Mouse (Mus musculus): ENCODE results near the gene Ttc21a. TPM values are rescaled to one million over a fixed set of nuclear protein-coding genes. Genes with fewer than 3 reads are reported as not detected.

The Ttc21a gene
- polyA plus RNA-seq, 1 experiment from 2014 or later, result 0.28 TPM

GRCm38 (mm10) chr9:119969811-119970210 is 32.4 kb downstream of the Ttc21a start:
- H3K4me2 ChIP-seq, result no peak overlapping the region
- ATAC-seq (ENCODE audit: insufficient number of reproducible peaks, insufficient read depth, low FRiP score, low TSS enrichment, low read depth), result no peak
- no peak overlapping the region for H3K4me3 ChIP-seq
- peaks cover 32% of the 10 kb centered on the region for H3K36me3 ChIP-seq
- no peaks in the 10 kb centered on the region for H3K27me3 ChIP-seq
- H3K4me1 ChIP-seq, result peaks cover 12% of the 10 kb centered on the region
- no peak overlapping the region for H3K9ac ChIP-seq
- no peak overlapping the region for H3K27ac ChIP-seq
- WGBS, result 83% methylated on average over 7 of the region's 7 CpGs
- H3K9me3 ChIP-seq, result no peaks in the 10 kb centered on the region

- Histone ChIP-seq H3K9ac (no peak overlapping the region), H3K27ac (no peak overlapping the region; the same call in 1 of the 2 replicates)
- WGBS, result 50% methylated on average over 6 of the region's 6 CpGs
These were observed 32.8 kb downstream of the Ttc21a start for GRCm38 (mm10) chr9:119970221-119970620.

DNA sequence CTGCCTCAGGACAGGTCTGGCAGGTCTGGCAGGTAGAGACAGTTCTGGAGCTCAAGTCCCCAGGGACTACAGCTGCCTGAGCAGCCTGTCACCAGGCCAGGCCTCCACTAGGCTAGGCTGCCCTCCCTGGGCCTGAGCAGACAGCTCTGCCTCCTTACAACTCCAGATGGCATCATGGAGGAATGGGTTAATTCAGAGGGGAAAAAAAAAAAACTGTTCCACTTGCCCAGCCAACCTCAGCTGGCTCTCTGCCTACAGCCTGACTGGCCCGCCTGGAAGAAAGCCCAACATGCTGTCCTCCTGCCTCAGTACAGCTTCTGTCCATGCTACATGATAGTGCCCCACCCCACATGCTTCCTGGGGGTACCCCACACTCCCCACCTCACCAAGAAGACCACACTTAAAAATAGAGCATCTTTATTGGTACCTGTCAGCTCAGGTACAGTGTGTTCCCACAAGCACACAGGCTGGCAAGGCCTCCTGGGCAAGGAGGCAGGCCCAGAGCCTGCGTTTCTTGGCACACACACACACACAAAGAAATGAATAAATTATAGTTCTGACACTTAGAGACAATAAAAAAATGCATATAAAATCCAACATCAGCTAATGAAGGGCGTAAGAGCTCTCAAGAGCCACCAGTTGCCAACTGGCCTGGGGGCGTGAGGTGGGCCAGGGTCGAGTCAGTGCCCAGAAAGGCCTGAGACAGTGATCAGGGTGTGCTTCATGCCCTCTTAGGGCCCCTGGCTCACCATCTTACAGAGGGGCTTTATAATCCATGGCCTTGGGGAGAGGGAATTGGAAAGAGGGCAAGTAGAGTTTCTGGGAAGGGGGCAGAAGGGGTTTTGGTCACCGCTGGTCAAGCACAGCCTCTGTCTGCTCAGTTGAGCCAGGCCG is 33.6 kb downstream of the Ttc21a start:
- WGBS, result 80% methylated on average over 7 of the region's 7 CpGs
- no peak overlapping the region for H3K4me2 ChIP-seq
- H3K9ac ChIP-seq, result 0 out of 2 replicates have a peak overlapping the region, but pooled peaks have one; percentile 22
- no peaks in the 10 kb centered on the region for H3K27me3 ChIP-seq
- no peak for ATAC-seq (ENCODE audit: insufficient number of reproducible peaks, insufficient read depth, low FRiP score, low TSS enrichment, low read depth)
- H3K4me1 ChIP-seq, result peaks cover 12% of the 10 kb centered on the region
- peaks cover 32% of the 10 kb centered on the region for H3K36me3 ChIP-seq
- H3K27ac ChIP-seq, result peak overlapping the region; percentile 5; the same call in 1 of the 2 replicates
- no peak overlapping the region for H3K4me3 ChIP-seq
- H3K9me3 ChIP-seq, result no peaks in the 10 kb centered on the region

More at GRCm38 (mm10) chr9:119970221-119970620, 32.8 kb downstream of the Ttc21a start:
- Histone ChIP-seq H3K9me3 (no peaks in the 10 kb centered on the region), H3K4me3 (no peak overlapping the region), H3K36me3 (peaks cover 32% of the 10 kb centered on the region), H3K4me2 (no peak overlapping the region), H3K27me3 (no peaks in the 10 kb centered on the region), H3K4me1 (peaks cover 12% of the 10 kb centered on the region)
- ATAC-seq (ENCODE audit: insufficient number of reproducible peaks, insufficient read depth, low FRiP score, low TSS enrichment, low read depth), result no peak

- no peak overlapping the region for H3K4me3 ChIP-seq
- H3K27ac ChIP-seq, result no peak overlapping the region
- no peak overlapping the region for H3K9ac ChIP-seq
- no peaks in the 10 kb centered on the region for H3K27me3 ChIP-seq
- 95% methylated on average over 10 of the region's 10 CpGs for WGBS
- peaks cover 32% of the 10 kb centered on the region for H3K36me3 ChIP-seq
- H3K9me3 ChIP-seq, result no peaks in the 10 kb centered on the region
- H3K4me1 ChIP-seq, result peaks cover 19% of the 10 kb centered on the region
- H3K4me2 ChIP-seq, result no peak overlapping the region
- no peak for ATAC-seq (ENCODE audit: insufficient number of reproducible peaks, insufficient read depth, low FRiP score, low TSS enrichment, low read depth)
These were observed 34.8 kb downstream of the Ttc21a start for GRCm38 (mm10) chr9:119972166-119972565.

DNA sequence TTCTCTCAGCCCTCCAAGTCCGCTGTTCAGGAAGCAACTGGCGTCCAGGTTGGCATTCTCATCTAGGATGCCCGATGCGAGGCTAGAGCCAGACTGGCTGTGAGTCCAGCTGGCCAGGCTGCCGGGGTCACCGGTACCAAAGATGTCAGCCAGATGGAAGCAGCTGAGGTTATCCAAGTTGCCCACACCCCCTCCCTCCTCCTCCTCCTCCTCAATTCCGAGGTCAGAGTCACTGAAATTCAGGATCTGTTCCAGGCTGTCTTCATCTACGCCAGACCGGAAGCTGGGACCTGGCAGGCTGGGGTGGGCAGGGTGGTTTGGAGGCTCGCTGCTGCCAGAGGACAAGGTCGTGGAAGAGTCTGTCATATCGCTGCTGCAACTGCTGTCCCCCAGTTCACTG is 35.2 kb downstream of the Ttc21a start:
- H3K4me3 ChIP-seq, result no peak overlapping the region
- no peak overlapping the region for H3K27ac ChIP-seq
- no peak overlapping the region for H3K4me2 ChIP-seq
- H3K36me3 ChIP-seq, result peaks cover 32% of the 10 kb centered on the region
- WGBS, result 87% methylated on average over 12 of the region's 12 CpGs
- peaks cover 23% of the 10 kb centered on the region for H3K4me1 ChIP-seq
- no peaks in the 10 kb centered on the region for H3K9me3 ChIP-seq
- no peak overlapping the region for H3K9ac ChIP-seq
- ATAC-seq (ENCODE audit: insufficient number of reproducible peaks, insufficient read depth, low FRiP score, low TSS enrichment, low read depth), result no peak
- H3K27me3 ChIP-seq, result no peaks in the 10 kb centered on the region

- Histone ChIP-seq H3K9me3 (no peaks in the 10 kb centered on the region), H3K9ac (no peak overlapping the region), H3K27ac (no peak overlapping the region), H3K4me1 (peaks cover 30% of the 10 kb centered on the region), H3K27me3 (no peaks in the 10 kb centered on the region), H3K4me2 (no peak overlapping the region), H3K4me3 (no peak overlapping the region), H3K36me3 (peaks cover 32% of the 10 kb centered on the region)
- WGBS, result 95% methylated on average over 23 of the region's 23 CpGs
- ATAC-seq (ENCODE audit: insufficient number of reproducible peaks, insufficient read depth, low FRiP score, low TSS enrichment, low read depth), result no peak
These were observed 35.9 kb downstream of the Ttc21a start for GRCm38 (mm10) chr9:119973281-119973680.

DNA sequence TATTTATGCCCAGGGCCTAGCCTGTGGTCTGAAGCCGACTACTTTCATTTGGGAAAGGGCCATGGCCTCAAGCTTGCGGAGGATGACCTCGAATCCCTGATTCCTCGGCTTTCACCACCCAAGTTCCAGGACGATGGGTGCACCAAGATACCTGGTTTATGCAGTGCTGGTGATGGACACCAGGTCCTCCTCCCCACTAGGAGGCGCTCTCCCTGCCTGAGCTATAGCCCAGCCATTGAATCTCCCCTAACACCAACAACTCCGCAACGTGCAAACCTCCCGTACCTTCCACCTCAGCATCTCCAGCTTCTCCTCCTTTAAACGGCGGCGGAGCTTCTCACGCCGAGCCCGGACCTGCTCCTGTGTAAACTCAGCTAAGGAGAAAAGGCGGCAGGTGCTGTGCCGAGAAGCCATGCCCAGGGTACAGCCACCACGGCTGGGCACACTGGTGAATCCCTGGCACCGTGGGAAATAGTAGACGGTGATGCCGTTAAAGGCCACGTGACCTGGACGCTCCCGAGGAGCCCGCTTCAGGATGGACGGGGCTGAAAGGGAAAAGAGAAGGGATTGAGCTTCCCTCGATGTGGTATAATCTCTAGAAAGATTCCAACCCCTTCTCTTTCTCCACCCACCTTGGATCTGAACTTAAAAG is 36.6 kb downstream of the Ttc21a start:
- Histone ChIP-seq H3K4me3 (no peak overlapping the region), H3K9ac (no peak overlapping the region), H3K9me3 (no peaks in the 10 kb centered on the region), H3K36me3 (peaks cover 32% of the 10 kb centered on the region), H3K27ac (no peak overlapping the region), H3K4me1 (peaks cover 37% of the 10 kb centered on the region), H3K4me2 (no peak overlapping the region), H3K27me3 (no peaks in the 10 kb centered on the region)
- ATAC-seq (ENCODE audit: insufficient number of reproducible peaks, insufficient read depth, low FRiP score, low TSS enrichment, low read depth), result no peak
- WGBS, result 93% methylated on average over 27 of the region's 27 CpGs

- Histone ChIP-seq H3K9ac (no peak overlapping the region), H3K4me3 (no peak overlapping the region), H3K9me3 (no peaks in the 10 kb centered on the region), H3K4me1 (peaks cover 40% of the 10 kb centered on the region), H3K27me3 (no peaks in the 10 kb centered on the region), H3K36me3 (peaks cover 32% of the 10 kb centered on the region), H3K27ac (no peak overlapping the region), H3K4me2 (no peak overlapping the region)
- no peak for ATAC-seq (ENCODE audit: insufficient number of reproducible peaks, insufficient read depth, low FRiP score, low TSS enrichment, low read depth)
- WGBS, result 80% methylated on average over 5 of the region's 5 CpGs
These were observed 37.2 kb downstream of the Ttc21a start for GRCm38 (mm10) chr9:119974609-119975008.

- no peaks in the 10 kb centered on the region for H3K27me3 ChIP-seq
- no peak overlapping the region for H3K4me2 ChIP-seq
- H3K36me3 ChIP-seq, result peaks cover 32% of the 10 kb centered on the region
- peaks cover 44% of the 10 kb centered on the region for H3K4me1 ChIP-seq
- H3K9me3 ChIP-seq, result no peaks in the 10 kb centered on the region
- H3K4me3 ChIP-seq, result no peak overlapping the region
- H3K9ac ChIP-seq, result no peak overlapping the region
- no peak overlapping the region for H3K27ac ChIP-seq
- WGBS, result 91% methylated on average over 4 of the region's 4 CpGs
- no peak for ATAC-seq (ENCODE audit: insufficient number of reproducible peaks, insufficient read depth, low FRiP score, low TSS enrichment, low read depth)
These were observed 37.9 kb downstream of the Ttc21a start for GRCm38 (mm10) chr9:119975286-119975685.

DNA sequence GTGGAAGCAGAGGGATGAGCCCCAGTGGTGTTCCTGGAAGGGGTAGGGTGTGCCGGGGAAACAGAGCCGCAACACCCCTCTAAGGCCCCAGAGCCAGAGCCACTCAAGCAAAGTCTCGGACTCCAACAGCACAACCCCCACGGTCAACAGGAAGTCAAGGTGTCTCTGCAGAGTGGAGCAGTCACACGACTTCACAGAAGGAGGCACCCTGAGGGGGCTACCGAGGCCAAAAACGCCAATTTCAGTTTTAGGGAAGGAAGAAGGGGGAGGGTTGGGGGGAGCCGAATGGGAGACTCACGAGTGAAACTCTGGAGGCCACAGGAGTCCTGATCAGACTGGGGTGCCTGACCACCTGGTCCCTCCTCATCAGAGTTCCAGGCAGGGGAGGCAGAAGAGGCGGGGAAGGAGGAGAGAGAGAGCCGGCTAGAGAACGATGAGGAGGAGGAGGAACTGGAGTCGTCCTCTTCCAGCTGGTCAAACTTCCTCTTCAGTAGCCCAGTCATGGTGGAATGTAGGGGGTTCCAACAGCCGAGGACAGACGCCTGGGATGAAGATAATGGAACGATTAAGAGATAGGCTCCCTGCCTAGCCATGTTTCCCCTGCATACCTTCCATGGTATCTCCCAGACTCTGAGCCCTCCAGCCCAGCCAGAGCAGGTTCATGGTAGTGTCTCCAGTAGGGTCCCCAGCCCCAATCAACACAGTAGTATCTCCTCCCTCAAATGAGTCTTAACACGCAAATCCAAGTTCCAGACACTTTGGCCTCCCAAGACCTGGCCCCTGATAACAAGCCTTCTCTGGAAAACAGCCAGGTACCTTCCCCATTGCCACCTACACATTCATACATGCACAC is 39.5 kb downstream of the Ttc21a start:
- no peak for ATAC-seq (ENCODE audit: insufficient number of reproducible peaks, insufficient read depth, low FRiP score, low TSS enrichment, low read depth)
- Histone ChIP-seq H3K36me3 (peaks cover 28% of the 10 kb centered on the region), H3K4me1 (peaks cover 48% of the 10 kb centered on the region), H3K9me3 (no peaks in the 10 kb centered on the region), H3K27me3 (no peaks in the 10 kb centered on the region), H3K4me2 (no peak overlapping the region), H3K4me3 (no peak overlapping the region), H3K27ac (no peak overlapping the region; the same call in 1 of the 2 replicates), H3K9ac (no peak overlapping the region)
- WGBS, result 49% methylated on average over 17 of the region's 17 CpGs

DNA sequence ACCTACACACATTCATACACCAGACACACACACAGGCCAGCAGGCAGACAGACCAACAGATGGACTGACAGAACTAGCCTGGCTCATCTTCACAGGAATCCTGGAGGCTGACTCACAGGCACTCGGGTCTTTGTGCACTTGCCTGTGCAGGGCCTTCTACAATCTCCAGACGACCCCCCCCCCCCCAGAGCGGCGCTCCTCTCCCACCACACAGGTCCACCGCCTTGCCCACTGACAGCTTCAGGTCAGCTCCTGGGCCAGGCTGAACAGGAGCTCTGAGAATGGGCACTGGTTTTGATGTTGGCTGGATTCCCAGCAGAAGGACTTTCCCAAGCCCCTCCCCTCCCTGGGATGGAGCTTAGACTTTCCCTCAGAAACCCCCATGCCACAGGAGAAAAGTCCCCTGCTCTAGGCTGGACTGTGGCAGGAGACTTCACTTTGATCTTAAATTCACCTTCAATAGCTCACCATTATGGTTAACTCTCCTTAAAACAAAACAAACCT is 40.2 kb downstream of the Ttc21a start:
- H3K4me3 ChIP-seq, result no peak overlapping the region
- H3K27ac ChIP-seq, result no peak overlapping the region; the same call in 1 of the 2 replicates
- WGBS, result 48% methylated on average over 5 of the region's 5 CpGs

More for the DNA sequence above, 40.2 kb downstream of the Ttc21a start:
- H3K4me2 ChIP-seq, result no peak overlapping the region
- 0 out of 2 replicates have a peak overlapping the region, but pooled peaks have one; percentile 4 for H3K9ac ChIP-seq
- H3K36me3 ChIP-seq, result peaks cover 21% of the 10 kb centered on the region
- no peaks in the 10 kb centered on the region for H3K9me3 ChIP-seq
- no peak for ATAC-seq (ENCODE audit: insufficient number of reproducible peaks, insufficient read depth, low FRiP score, low TSS enrichment, low read depth)
- no peaks in the 10 kb centered on the region for H3K27me3 ChIP-seq
- H3K4me1 ChIP-seq, result peaks cover 54% of the 10 kb centered on the region

Data from embryonic facial prominence, embryonic 13.5 days (tissue).